Mouse (Mus musculus): Measurements from ENCODE around the gene Gemin6. TPM values are rescaled to one million over a fixed set of nuclear protein-coding genes. Genes with fewer than 3 reads are reported as not detected.

The Gemin6 gene
- polyA plus RNA-seq, 1 experiment: 15.3 TPM

GRCm38 (mm10) chr17:80235477-80235876 is 11.2 kb downstream of the Gemin6 start:
- TF ChIP-seq CTCF (IDR thresholded peaks at IDR 0.05; ENCODE audit: control insufficient read depth, insufficient read depth, insufficient replicate concordance, low read depth, low read length): no peak
- no peak for TF ChIP-seq POLR2A (IDR thresholded peaks at IDR 0.05; ENCODE audit: control insufficient read depth, low read depth, low read length)
- Histone ChIP-seq H3K4me1 (ENCODE audit: control insufficient read depth, insufficient read depth, low read length) (no peaks in the 10 kb centered on the region), H3K36me3 (ENCODE audit: control insufficient read depth, insufficient read depth, low read length) (no peaks in the 10 kb centered on the region; the same call in none of the 2 replicates), H3K27me3 (ENCODE audit: control insufficient read depth, insufficient read depth, low read length) (no peaks in the 10 kb centered on the region), H3K27ac (ENCODE audit: control insufficient read depth, insufficient read depth, low read depth, low read length) (no peak overlapping the region), H3K4me3 (ENCODE audit: control insufficient read depth, low read depth, low read length) (no peak overlapping the region)

DNA sequence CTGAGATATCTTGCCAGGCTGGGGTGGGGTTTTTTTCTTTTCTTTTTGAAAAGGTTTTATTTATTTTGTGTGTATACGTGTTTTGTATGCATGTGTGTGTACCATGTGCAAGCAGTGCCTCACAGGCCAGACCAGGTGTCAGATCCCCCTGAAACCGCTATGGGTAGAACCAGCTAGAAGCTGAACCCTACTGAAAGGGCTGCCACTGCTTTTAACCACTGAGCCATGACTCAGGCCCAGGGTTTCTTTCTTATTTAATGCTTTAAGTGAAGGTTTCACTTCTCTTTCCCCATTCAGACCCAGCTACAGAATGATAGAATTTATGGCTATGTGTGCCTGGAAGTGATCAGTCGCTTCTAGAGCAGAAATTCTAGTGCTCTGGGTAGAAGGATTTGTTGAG is 12.6 kb downstream of the Gemin6 start:
- Histone ChIP-seq H3K4me3 (ENCODE audit: control insufficient read depth, low read depth, low read length) (no peak overlapping the region), H3K27me3 (ENCODE audit: control insufficient read depth, insufficient read depth, low read length) (no peaks in the 10 kb centered on the region), H3K4me1 (ENCODE audit: control insufficient read depth, insufficient read depth, low read length) (no peaks in the 10 kb centered on the region), H3K27ac (ENCODE audit: control insufficient read depth, insufficient read depth, low read depth, low read length) (no peak overlapping the region), H3K36me3 (ENCODE audit: control insufficient read depth, insufficient read depth, low read length) (peaks cover under 1% of the 10 kb centered on the region)
- TF ChIP-seq CTCF (IDR thresholded peaks at IDR 0.05; ENCODE audit: control insufficient read depth, insufficient read depth, insufficient replicate concordance, low read depth, low read length) (no peak), POLR2A (IDR thresholded peaks at IDR 0.05; ENCODE audit: control insufficient read depth, low read depth, low read length) (no peak)

DNA sequence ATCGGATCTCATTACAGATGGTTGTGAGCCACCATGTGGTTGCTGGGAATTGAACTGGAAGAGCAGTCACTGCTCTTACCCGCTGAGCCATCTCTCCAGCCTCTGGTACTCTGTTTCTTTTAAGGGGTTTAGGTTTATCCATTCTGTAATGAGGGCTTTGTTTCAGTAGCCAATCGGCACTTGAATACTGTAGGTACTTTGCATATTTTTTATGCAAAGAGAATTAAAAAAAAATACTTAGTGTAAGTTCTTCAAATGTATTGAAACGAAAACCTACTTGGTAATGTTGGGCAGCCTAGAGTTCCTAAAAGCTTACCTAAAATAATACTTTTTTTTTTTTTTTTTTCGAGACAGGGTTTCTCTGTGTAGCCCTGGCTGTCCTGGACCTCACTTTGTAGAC is 13.2 kb downstream of the Gemin6 start:
- Histone ChIP-seq H3K4me3 (ENCODE audit: control insufficient read depth, low read depth, low read length) (no peak overlapping the region), H3K36me3 (ENCODE audit: control insufficient read depth, insufficient read depth, low read length) (peaks cover 3% of the 10 kb centered on the region), H3K27me3 (ENCODE audit: control insufficient read depth, insufficient read depth, low read length) (no peaks in the 10 kb centered on the region), H3K4me1 (ENCODE audit: control insufficient read depth, insufficient read depth, low read length) (no peaks in the 10 kb centered on the region), H3K27ac (ENCODE audit: control insufficient read depth, insufficient read depth, low read depth, low read length) (no peak overlapping the region)
- TF ChIP-seq CTCF (IDR thresholded peaks at IDR 0.05; ENCODE audit: control insufficient read depth, insufficient read depth, insufficient replicate concordance, low read depth, low read length) (no peak), POLR2A (IDR thresholded peaks at IDR 0.05; ENCODE audit: control insufficient read depth, low read depth, low read length) (no peak)

- Histone ChIP-seq H3K27ac (ENCODE audit: control insufficient read depth, insufficient read depth, low read depth, low read length) (no peak overlapping the region), H3K4me3 (ENCODE audit: control insufficient read depth, low read depth, low read length) (no peak overlapping the region), H3K36me3 (ENCODE audit: control insufficient read depth, insufficient read depth, low read length) (peaks cover 7% of the 10 kb centered on the region), H3K4me1 (ENCODE audit: control insufficient read depth, insufficient read depth, low read length) (no peaks in the 10 kb centered on the region), H3K27me3 (ENCODE audit: control insufficient read depth, insufficient read depth, low read length) (no peaks in the 10 kb centered on the region)
- TF ChIP-seq CTCF (IDR thresholded peaks at IDR 0.05; ENCODE audit: control insufficient read depth, insufficient read depth, insufficient replicate concordance, low read depth, low read length): no peak
- no peak for TF ChIP-seq POLR2A (IDR thresholded peaks at IDR 0.05; ENCODE audit: control insufficient read depth, low read depth, low read length)
Measured at GRCm38 (mm10) chr17:80241594-80241993, 17.4 kb downstream of the Gemin6 start.

DNA sequence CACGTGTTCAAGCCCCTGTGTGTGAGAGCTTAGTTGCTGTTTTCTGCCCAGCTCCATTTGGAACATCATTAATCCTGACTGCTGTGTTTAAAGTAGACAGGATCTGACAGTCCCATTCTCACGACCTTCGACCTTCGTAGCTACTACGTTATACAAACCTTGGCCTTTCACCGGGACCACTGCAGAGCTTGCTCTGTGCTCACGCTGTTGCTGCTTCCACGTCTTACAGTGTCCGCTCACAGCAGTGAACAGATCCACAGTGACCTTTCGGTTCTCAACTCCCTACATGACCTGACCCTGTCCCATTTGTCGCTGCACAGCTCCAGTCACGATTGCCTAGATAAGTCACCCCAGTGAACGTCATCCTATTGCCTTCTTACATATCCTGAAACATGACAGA is 18.9 kb downstream of the Gemin6 start:
- Histone ChIP-seq H3K27me3 (ENCODE audit: control insufficient read depth, insufficient read depth, low read length) (no peaks in the 10 kb centered on the region), H3K4me1 (ENCODE audit: control insufficient read depth, insufficient read depth, low read length) (no peaks in the 10 kb centered on the region), H3K27ac (ENCODE audit: control insufficient read depth, insufficient read depth, low read depth, low read length) (no peak overlapping the region), H3K4me3 (ENCODE audit: control insufficient read depth, low read depth, low read length) (no peak overlapping the region), H3K36me3 (ENCODE audit: control insufficient read depth, insufficient read depth, low read length) (peaks cover 7% of the 10 kb centered on the region)
- no peak for TF ChIP-seq CTCF (IDR thresholded peaks at IDR 0.05; ENCODE audit: control insufficient read depth, insufficient read depth, insufficient replicate concordance, low read depth, low read length)
- no peak for TF ChIP-seq POLR2A (IDR thresholded peaks at IDR 0.05; ENCODE audit: control insufficient read depth, low read depth, low read length)

DNA sequence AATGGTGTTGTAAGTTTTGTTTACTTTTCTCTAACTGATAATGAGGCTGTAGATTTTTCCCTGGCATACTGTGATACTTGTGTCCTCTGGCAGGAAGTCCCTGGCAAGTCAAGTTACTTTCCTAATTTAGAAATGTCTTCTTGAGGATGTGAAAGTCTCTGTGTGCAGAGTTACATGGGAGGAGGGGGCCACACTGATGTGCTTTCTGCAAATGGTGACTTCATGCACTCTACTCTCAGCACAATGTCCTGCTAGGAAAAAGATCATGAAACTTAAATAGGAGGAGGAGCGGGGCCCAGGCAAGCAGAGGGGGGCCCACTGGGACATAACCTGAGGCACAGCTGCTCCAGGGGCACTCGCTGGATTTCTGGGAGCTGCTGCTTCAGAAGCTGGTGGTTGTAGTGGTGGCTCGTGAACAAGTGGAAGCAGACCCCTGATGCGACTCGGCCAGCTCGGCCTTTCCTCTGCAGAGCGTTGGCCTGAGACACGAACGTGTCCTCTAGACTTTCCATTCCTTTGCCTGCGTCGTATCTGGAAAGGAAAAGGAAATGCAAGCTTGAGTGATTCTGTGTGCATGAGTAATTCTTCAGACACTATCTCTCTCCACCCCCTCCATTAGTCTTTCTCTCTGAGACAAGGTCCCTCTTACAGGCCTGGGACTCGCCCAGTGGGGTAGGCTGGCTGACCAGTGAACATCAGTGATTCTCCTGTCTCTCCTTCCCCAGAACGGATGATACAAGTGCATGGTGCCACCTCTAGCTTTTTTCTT is 28.7 kb downstream of the Gemin6 start:
- no peaks in the 10 kb centered on the region for H3K27me3 ChIP-seq (ENCODE audit: control insufficient read depth, insufficient read depth, low read length)
- H3K4me1 ChIP-seq (ENCODE audit: control insufficient read depth, insufficient read depth, low read length): no peaks in the 10 kb centered on the region; the same call in 1 of the 2 replicates
- H3K27ac ChIP-seq (ENCODE audit: control insufficient read depth, insufficient read depth, low read depth, low read length): 0 out of 2 replicates have a peak overlapping the region, but pooled peaks have one; percentile 41
- no peak for TF ChIP-seq CTCF (IDR thresholded peaks at IDR 0.05; ENCODE audit: control insufficient read depth, insufficient read depth, insufficient replicate concordance, low read depth, low read length)
- no peak for TF ChIP-seq POLR2A (IDR thresholded peaks at IDR 0.05; ENCODE audit: control insufficient read depth, low read depth, low read length)
- H3K4me3 ChIP-seq (ENCODE audit: control insufficient read depth, low read depth, low read length): no peak overlapping the region
- H3K36me3 ChIP-seq (ENCODE audit: control insufficient read depth, insufficient read depth, low read length): peaks cover 3% of the 10 kb centered on the region

- Histone ChIP-seq H3K4me3 (ENCODE audit: control insufficient read depth, low read depth, low read length) (no peak overlapping the region), H3K36me3 (ENCODE audit: control insufficient read depth, insufficient read depth, low read length) (peaks cover 3% of the 10 kb centered on the region), H3K27ac (ENCODE audit: control insufficient read depth, insufficient read depth, low read depth, low read length) (peak overlapping the region; percentile 73), H3K4me1 (ENCODE audit: control insufficient read depth, insufficient read depth, low read length) (no peaks in the 10 kb centered on the region; the same call in 1 of the 2 replicates), H3K27me3 (ENCODE audit: control insufficient read depth, insufficient read depth, low read length) (no peaks in the 10 kb centered on the region)
- no peak for TF ChIP-seq POLR2A (IDR thresholded peaks at IDR 0.05; ENCODE audit: control insufficient read depth, low read depth, low read length)
Measured at GRCm38 (mm10) chr17:80254421-80254820, 30.2 kb downstream of the Gemin6 start.

Data from testis, adult 2 months (tissue).